Mouse (Mus musculus) megakaryocyte, embryonic 14.5 days (primary cell): ENCODE measurements around the gene Tor1b. TPM values are rescaled to one million over a fixed set of nuclear protein-coding genes. Genes with fewer than 3 reads are reported as not detected.

Source experiments
- H3K27me3 ChIP-seq: replicated peaks from 2 replicates; pipeline ENCODE3; 2012; ENCODE audit warnings: inconsistent platforms
- H3K36me3 ChIP-seq: replicated peaks from 2 replicates; pipeline ENCODE3; 2012; ENCODE audit warnings: low read length, inconsistent platforms, mixed read lengths
- H3K4me1 ChIP-seq: 2 replicates; pipeline ENCODE4 v1.6.1; 2012; ENCODE audit warnings: inconsistent platforms
- H3K4me3 ChIP-seq: replicated peaks from 2 replicates; pipeline ENCODE3; 2012; ENCODE audit warnings: moderate library complexity, mild to moderate bottlenecking, inconsistent platforms
- H3K9me3 ChIP-seq: 2 replicates; pipeline ENCODE4 v1.6.1; 2012; ENCODE audit warnings: inconsistent platforms
- FLI1 ChIP-seq: IDR thresholded peaks from 2 replicates; pipeline ENCODE4 v1.6.1; 2012; ENCODE audit warnings: low read length, inconsistent platforms, mixed read lengths
- GATA1 ChIP-seq: IDR thresholded peaks from 3 replicates; pipeline ENCODE4 v1.6.1; 2012; ENCODE audit warnings: mixed read lengths, low read length, inconsistent platforms, borderline replicate concordance
- polyA plus RNA-seq: library from polyadenylated mRNA; stranded (reverse); fragments of >175 nt; gene quantifications from 2 replicates; pipeline ENCODE4 v1.2.3, GENCODE M21; 2012; ENCODE audit warnings: low replicate concordance; ENCODE audit not compliant: insufficient read depth

Gene Tor1b
- polyA plus RNA-seq, 1 experiment = 2.7 TPM

- H3K9me3 ChIP-seq = no peaks in the 10 kb centered on the region
- peaks cover 8% of the 10 kb centered on the region for H3K27me3 ChIP-seq
- TF ChIP-seq FLI1 = no peak
- TF ChIP-seq GATA1 = no peak
- H3K36me3 ChIP-seq = no peaks in the 10 kb centered on the region
- H3K4me3 ChIP-seq = peak overlapping the region; percentile 94
- H3K4me1 ChIP-seq = peaks cover 15% of the 10 kb centered on the region; the same call in 1 of the 2 replicates
Observed at GRCm38 (mm10) chr2:30942603-30943011, 10.2 kb upstream of the Tor1b start.

- Histone ChIP-seq H3K4me1 (peaks cover 43% of the 10 kb centered on the region), H3K27me3 (peaks cover 5% of the 10 kb centered on the region), H3K4me3 (peak overlapping the region; percentile 97), H3K9me3 (peaks cover 15% of the 10 kb centered on the region), H3K36me3 (peaks cover 29% of the 10 kb centered on the region)
- no peak for TF ChIP-seq FLI1
- no peak for TF ChIP-seq GATA1
Observed at GRCm38 (mm10) chr2:30952457-30952823, 319 bp upstream of the Tor1b start.

DNA sequence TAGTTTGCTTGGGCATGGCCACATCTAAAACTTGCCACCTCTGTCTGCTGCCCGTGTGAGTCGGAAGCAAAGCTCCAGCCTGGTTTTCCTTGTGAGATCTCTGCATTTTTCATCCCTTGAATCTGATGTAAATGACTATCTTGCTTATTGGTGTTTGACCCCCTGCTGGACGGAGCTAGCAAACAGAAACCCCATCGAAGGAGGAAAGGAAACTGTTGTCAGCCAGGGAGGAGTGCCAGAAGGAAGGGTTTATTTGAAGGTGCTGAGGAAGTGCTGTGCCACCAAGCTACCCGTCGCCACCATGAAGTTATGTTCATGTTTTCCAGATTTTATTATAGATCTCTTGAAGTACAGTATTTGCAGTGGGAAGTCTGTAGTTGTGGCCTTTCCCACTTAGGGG lies 2.0 kb downstream of the Tor1b start:
- peak overlapping the region; percentile 97 for H3K4me3 ChIP-seq
- no peaks in the 10 kb centered on the region for H3K27me3 ChIP-seq
- H3K9me3 ChIP-seq = no peaks in the 10 kb centered on the region
- peaks cover 53% of the 10 kb centered on the region for H3K36me3 ChIP-seq
- H3K4me1 ChIP-seq = peaks cover 42% of the 10 kb centered on the region
- no peak for TF ChIP-seq FLI1
- no peak for TF ChIP-seq GATA1

- H3K36me3 ChIP-seq = peaks cover 80% of the 10 kb centered on the region
- H3K4me1 ChIP-seq = peaks cover 39% of the 10 kb centered on the region
- no peaks in the 10 kb centered on the region for H3K9me3 ChIP-seq
- H3K4me3 ChIP-seq = no peak overlapping the region
- no peaks in the 10 kb centered on the region for H3K27me3 ChIP-seq
- TF ChIP-seq GATA1 (no peak), FLI1 (no peak)
Observed at GRCm38 (mm10) chr2:30957511-30957910, 4.8 kb downstream of the Tor1b start.

DNA sequence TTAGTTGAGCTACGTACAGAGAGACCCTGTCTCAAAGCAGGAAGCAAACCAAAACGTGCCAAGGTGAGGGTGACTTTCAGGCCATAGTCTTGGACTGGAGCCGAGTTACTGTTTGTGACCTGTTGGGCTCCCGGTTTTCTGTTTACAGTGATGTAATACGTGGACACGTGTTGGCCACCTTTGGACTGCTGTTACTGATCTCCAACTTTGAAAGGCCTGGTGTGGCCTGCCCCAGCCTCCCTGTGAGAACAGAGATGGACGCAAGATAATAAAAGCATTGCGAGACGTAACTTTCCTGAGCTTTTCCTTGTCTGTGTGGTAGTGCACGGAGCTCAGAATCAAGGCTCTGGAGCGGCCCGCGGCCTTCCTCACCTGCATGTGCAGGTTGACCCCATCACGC lies 6.0 kb downstream of the Tor1b start:
- Histone ChIP-seq H3K4me3 (no peak overlapping the region), H3K27me3 (no peaks in the 10 kb centered on the region), H3K4me1 (peaks cover 43% of the 10 kb centered on the region), H3K9me3 (no peaks in the 10 kb centered on the region), H3K36me3 (peaks cover 92% of the 10 kb centered on the region)
- TF ChIP-seq FLI1 (no peak), GATA1 (no peak)

- H3K27me3 ChIP-seq = no peaks in the 10 kb centered on the region
- no peak overlapping the region for H3K4me3 ChIP-seq
- H3K4me1 ChIP-seq = peaks cover 41% of the 10 kb centered on the region
- no peaks in the 10 kb centered on the region for H3K9me3 ChIP-seq
- H3K36me3 ChIP-seq = peaks cover 100% of the 10 kb centered on the region
- TF ChIP-seq FLI1 (no peak), GATA1 (no peak)
Observed at GRCm38 (mm10) chr2:30959856-30960255, 7.1 kb downstream of the Tor1b start.

GRCm38 (mm10) chr2:30962570-30963254 lies 10.0 kb downstream of the Tor1b start:
- Histone ChIP-seq H3K9me3 (no peaks in the 10 kb centered on the region), H3K36me3 (peaks cover 90% of the 10 kb centered on the region), H3K4me3 (no peak overlapping the region), H3K27me3 (no peaks in the 10 kb centered on the region), H3K4me1 (peaks cover 46% of the 10 kb centered on the region)
- no peak for TF ChIP-seq GATA1
- TF ChIP-seq FLI1 = no peak

DNA sequence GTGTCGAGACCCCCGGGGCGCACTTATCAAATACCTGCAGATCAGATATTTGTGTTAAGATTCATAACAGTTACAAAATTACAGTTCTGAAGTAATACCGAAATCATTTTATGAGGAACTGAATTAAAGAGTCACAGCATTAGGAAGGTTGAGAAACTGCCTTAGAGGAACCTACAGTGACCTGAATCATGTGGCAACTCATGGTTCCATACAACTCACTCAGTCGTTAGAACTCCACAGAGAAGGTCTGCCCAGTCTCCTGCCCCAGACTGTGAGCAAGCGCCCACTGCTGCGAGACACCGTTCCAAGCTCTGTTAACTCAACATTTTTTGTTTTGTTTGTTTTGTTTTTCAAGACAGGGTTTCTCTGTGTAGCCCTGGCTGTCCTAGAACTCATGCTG lies 12.9 kb downstream of the Tor1b start:
- peaks cover 46% of the 10 kb centered on the region for H3K4me1 ChIP-seq
- H3K9me3 ChIP-seq = no peaks in the 10 kb centered on the region
- no peak for TF ChIP-seq GATA1
- TF ChIP-seq FLI1 = no peak
- H3K4me3 ChIP-seq = peak overlapping the region; percentile 16
- H3K36me3 ChIP-seq = peaks cover 73% of the 10 kb centered on the region
- no peaks in the 10 kb centered on the region for H3K27me3 ChIP-seq

DNA sequence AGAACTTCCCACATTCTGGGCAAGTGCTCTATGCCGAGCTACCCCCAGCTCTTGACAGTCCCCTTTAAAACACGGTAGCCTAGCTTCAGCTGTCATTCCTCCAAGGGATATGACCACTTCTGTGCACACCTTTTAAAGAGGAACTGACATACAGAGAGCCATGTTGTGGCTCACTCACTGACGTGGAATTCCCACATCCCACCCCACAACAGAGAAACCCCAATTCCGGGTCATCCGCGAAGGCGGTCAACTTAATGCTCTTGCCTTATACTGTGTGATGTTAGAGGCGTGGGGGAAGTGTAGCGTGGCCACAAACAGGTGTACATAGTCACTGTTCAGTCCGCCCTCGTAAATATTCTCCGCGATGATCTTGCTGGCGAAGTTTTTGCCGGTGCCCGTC lies 14.1 kb downstream of the Tor1b start:
- Histone ChIP-seq H3K27me3 (no peaks in the 10 kb centered on the region), H3K9me3 (no peaks in the 10 kb centered on the region), H3K36me3 (peaks cover 69% of the 10 kb centered on the region), H3K4me1 (peaks cover 46% of the 10 kb centered on the region), H3K4me3 (peak overlapping the region; percentile 100)
- TF ChIP-seq GATA1 (no peak), FLI1 (no peak)

GRCm38 (mm10) chr2:30967352-30968327 lies 14.9 kb downstream of the Tor1b start, which contains the start of gene Tor1a:
Tor1a (minus strand) TSS chr2:30967933.
- peaks cover 66% of the 10 kb centered on the region for H3K36me3 ChIP-seq
- no peaks in the 10 kb centered on the region for H3K27me3 ChIP-seq
- H3K9me3 ChIP-seq = no peaks in the 10 kb centered on the region
- peak; percentile 15; the same call in 1 of the 2 replicates for TF ChIP-seq FLI1
- TF ChIP-seq GATA1 = no peak
- peak within 1 kb of the TSS; percentile 100 for H3K4me3 ChIP-seq
- H3K4me1 ChIP-seq = peaks cover 43% of the 10 kb centered on the region
